Mouse (Mus musculus) c-Kit-positive CD71-negative TER-119-negative erythroid progenitor cells, embryonic 14.5 days (primary cell): ENCODE data around the gene Cyp17a1.

Experiments used
- DNase-seq: peaks from one replicate; pipeline ENCODE4 v3.0.0-alpha.2; 2013; ENCODE audit warnings: low read depth

Gene Cyp17a1

DNA sequence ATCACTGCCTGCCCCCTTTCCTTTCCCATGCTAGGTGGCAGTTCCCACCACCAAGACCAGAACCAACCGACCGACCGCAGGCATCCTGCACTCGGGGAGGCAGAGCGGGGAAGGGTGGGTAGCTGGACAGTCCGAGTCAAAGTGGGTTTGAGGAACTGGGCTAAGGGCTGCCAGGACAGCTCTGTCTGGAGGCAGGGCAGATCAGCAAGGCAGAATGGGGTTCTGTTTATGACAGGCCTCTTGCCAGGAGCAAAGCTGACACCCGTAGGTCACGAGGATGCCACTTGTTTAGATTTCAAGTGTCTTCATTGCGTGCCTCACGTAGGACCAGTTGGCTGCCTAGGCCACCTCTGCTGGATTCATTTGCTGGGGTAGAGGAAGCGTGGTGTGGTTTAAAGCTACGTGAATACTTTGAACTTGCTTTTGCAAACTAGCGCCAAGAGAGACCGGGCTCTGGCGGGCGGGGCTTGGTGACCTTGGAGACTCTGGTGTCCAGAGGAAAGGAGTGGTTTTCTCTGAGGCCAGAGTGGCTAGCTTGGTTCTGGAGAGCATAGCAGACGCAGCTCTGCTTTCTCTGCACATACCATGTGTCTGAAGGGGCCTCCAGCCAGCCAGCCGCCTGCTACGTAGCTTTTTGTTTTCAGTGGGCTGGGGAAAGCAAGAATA, 31.4 kb downstream of the Cyp17a1 start:
- DNase-seq = no peak

DNA sequence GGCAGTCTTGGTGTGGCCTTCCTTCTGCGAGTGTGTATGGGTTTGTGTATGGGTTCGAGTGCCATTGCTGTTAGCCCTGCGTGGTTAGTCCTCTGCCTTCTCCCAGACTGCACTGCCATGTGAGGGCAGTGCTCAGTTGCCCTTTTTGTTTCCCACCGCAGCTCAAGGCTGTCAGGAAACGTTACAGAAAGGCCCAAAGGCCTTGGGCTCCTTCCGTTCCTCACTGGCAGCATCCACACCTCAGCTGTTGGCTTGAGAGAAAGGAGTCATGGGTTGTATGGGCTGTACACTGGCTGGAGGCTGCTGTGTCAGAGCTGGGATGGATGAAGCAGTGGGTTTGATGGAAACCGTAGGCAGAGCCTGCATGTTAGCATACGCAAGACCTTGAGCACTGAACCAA, 32.2 kb downstream of the Cyp17a1 start:
- DNase-seq = no peak

GRCm38 (mm10) chr19:46639496-46639895, 33.5 kb downstream of the Cyp17a1 start:
- no peak for DNase-seq

DNA sequence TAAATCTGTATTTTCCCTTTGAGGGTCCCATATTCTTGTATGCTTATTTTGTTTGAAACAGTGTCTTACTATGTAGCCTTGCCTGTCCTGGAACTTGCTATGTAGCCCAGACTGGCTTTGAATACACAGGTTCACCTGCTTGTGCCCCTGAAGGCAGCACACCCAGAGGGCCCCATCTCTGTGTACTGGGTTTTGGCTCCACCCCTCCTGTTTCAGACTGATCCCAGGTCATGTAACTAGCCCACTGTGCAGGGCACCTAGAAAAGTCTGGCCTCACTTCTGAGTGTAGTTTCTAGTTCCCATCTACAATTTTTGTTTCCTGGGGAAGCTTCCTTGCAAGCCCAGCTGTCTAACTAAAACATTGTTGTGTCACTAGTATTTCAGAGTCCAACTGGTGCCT, 33.9 kb downstream of the Cyp17a1 start:
- DNase-seq = no peak

GRCm38 (mm10) chr19:46637598-46637997, 35.4 kb downstream of the Cyp17a1 start:
- no peak for DNase-seq

DNA sequence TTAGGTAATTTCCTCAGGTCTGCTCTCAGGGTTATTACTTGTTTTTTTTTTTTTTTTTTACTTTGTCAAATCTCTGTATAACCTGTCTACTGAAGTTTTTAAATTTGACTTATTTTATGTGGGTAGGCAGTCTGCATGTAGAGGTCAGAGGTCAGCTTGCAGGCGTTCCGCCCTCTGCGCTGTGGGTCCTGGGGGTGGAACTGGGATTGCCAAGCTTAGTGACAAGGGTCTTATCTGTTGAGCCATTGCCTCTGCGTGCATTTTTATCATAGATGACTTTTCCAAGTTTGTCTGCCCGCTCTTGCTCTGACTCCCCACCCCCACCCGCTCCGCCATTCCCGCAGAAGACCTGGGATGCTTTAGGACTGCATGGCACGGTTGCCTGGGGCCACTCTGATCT, 37.2 kb downstream of the Cyp17a1 start:
- DNase-seq = no peak

DNA sequence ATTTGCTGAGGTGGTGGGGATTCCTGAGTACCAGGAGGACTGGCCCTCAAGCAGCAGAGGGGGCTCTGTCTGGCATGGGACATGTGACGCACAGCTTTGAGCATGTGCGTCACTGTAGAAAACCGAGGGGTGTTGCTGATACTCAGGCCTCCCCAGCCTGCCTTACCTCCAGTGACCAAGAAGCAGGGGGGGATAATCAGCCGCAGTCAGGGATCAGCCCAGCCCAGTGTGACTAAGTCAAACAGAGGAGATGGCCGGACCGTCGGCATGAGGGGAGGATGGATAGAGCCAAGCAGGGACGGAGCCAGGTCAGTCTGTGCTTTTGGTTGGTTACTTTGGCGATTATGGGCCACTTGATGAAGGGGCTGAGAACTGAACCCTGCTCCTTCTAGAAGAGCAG, 41.3 kb downstream of the Cyp17a1 start:
- DNase-seq = no peak

DNA sequence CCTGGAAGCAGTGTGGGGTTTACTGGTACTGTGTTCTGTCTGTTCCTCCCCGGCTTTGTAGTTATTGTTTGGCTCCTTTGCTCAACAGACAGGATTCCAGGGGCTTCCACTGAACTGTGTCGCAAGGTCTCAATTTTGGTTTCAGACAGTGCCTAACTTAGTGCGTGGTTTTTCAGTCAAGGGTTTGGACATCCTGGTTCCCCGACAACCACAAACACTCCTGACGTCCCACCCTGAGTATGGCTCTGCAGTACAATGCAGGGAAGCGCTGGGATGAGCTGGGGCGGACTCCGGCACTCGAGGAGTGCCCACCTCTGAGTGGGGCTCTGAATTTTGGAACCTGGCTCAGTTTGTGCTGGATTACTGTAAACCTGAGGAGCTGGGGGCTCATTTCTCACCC, 43.2 kb downstream of the Cyp17a1 start:
- DNase-seq = no peak

- DNase-seq = no peak
These were observed 44.6 kb downstream of the Cyp17a1 start for GRCm38 (mm10) chr19:46628403-46628802.

GRCm38 (mm10) chr19:46625519-46625918, 47.5 kb downstream of the Cyp17a1 start:
- no peak for DNase-seq

DNA sequence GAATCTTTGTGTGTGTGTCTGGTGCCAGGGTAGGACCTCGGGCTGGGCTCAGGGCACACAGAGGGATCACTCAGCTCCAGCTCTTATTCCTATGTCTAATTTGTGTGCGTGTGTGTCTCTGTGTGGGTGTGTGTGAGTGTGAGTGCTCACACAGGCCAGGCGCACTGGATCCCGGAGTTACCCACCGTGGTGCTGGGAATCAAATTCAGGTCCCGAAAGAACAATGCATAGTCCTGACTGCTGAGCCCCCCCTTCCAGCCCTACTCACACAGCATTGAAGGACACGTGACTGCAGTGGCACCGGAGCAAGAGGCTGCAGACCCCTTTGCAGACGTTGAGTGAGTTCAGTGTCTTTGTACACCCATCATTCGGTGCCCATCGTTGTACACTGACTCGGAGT, 48.0 kb downstream of the Cyp17a1 start:
- DNase-seq = no peak

GRCm38 (mm10) chr19:46623790-46624772, 48.9 kb downstream of the Cyp17a1 start:
- no peak for DNase-seq

DNA sequence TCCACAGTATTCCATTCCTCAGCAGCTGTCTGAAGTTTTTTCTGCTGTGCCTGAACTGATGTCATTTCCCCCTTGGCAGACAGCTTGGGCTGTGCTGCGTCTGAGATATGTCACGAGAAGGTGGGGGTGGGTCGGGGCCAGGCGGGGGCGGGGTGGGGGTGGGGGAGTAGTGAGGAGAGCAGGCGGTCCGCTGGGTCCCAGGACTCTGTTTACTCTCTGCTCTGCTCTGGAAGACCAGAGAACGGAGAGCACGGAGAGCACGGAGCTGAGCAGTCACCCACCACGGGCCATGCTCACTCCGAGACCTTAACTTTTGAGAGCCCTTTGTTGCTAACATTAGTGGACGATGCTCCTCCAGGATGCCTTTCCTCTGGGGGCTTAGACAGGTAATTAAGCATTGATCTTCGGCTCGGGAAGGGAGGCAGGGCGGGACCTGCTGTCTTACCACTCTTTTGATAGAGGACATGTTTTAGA, 49.7 kb downstream of the Cyp17a1 start:
- DNase-seq = no peak

DNA sequence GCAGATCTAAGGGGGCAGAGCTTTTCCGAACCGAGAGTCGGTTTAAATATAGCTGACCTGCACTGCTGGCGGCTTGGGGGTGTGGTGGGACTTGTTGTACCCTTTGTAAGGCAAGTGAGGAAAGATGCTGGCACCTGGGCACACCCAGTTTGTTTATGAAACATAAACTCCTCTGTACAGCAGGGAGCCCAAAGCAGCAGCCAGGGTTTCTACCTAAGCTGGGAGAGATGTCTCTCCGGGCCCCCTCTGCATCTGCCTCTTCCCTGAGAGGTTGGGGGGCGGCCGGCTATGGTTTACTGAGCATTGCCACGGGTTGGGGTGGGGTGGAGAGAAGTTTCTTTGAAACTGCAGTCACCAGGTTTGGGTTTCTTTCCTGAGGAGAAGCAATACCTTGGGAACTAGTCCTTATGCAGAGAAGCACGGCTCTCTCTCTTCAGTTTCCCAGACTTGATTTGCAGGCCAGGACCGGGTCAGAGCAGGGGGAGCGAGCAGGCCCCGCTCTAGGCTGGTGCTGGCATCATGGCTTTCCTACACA, 50.2 kb downstream of the Cyp17a1 start:
- DNase-seq = no peak

- DNase-seq = no peak
These were observed 51.5 kb downstream of the Cyp17a1 start for GRCm38 (mm10) chr19:46621236-46622183.

GRCm38 (mm10) chr19:46620016-46620808, 52.8 kb downstream of the Cyp17a1 start:
- no peak for DNase-seq

- no peak for DNase-seq
These were observed 53.5 kb downstream of the Cyp17a1 start for GRCm38 (mm10) chr19:46619518-46619917.

DNA sequence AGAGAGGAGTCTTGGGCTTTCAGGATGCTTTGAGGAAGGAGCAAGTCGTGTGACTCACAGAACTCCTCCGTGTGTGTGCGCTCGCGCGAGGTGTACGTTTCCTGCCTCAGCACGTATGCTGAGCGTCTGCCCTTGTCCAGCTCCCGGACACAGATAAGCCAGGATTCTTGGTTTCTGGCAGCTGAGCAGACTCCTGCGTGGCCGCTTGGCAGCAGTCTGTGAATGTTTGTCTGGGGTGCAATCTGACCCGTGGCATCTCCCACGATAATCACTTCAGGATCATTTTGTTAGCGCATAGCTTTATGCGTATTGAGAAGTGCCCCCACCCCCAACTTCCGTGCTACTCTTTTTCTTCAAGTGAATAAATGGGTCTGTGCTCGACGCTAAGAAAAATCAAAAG, 54.0 kb downstream of the Cyp17a1 start:
- no peak for DNase-seq

- no peak for DNase-seq
These were observed 54.6 kb downstream of the Cyp17a1 start for GRCm38 (mm10) chr19:46618322-46618721.

GRCm38 (mm10) chr19:46617361-46617760, 55.6 kb downstream of the Cyp17a1 start:
- no peak for DNase-seq
